Mouse (Mus musculus) stomach, postnatal 0 days (tissue): ENCODE data around the gene Ttll11.

Experiments used
- CTCF ChIP-seq: IDR thresholded peaks from 2 replicates; pipeline ENCODE4 v1.5.1; 2016; ENCODE audit warnings: antibody characterized with exemption, low read depth, mild to moderate bottlenecking, moderate library complexity
- EP300 ChIP-seq: optimal IDR thresholded peaks from 2 replicates; pipeline ENCODE3; 2016; ENCODE audit warnings: antibody characterized with exemption

GRCm38 (mm10) chr2:35993481-35993880 lies 13.8 kb upstream of the Ttll11 start:
- TF ChIP-seq CTCF: no peak
- no peak for TF ChIP-seq EP300
